Mouse (Mus musculus) stomach, embryonic 15.5 days (tissue): ENCODE data around the gene Manbal. TPM values are rescaled to one million over a fixed set of nuclear protein-coding genes. Genes with fewer than 3 reads are reported as not detected.

Experiments
- ATAC-seq: fragments of 200-750 bp; cut with Nextera tagmentation; 2 replicates; pipeline ENCODE4 v1.8.0; 2017; ENCODE audit warnings: low read depth, moderate number of reproducible peaks, moderate TSS enrichment; ENCODE audit not compliant: insufficient read depth, low FRiP score
- H3K27ac ChIP-seq: fragments of 300-500 bp; sonication (generic); 2 replicates; pipeline ENCODE4 v1.5.1; 2015; ENCODE audit warnings: mild to moderate bottlenecking, inconsistent platforms
- H3K27me3 ChIP-seq: fragments of 300-500 bp; sonication (generic); replicated peaks from 2 replicates; pipeline ENCODE4 v1.6.1; 2015; ENCODE audit warnings: inconsistent platforms
- H3K36me3 ChIP-seq: fragments of 300-500 bp; sonication (generic); 2 replicates; pipeline ENCODE4 v1.6.1; 2015; ENCODE audit warnings: inconsistent platforms
- H3K4me1 ChIP-seq: fragments of 300-500 bp; sonication (generic); 2 replicates; pipeline ENCODE4 v1.6.1; 2015; ENCODE audit warnings: inconsistent platforms
- H3K4me2 ChIP-seq: fragments of 300-500 bp; sonication (generic); 2 replicates; pipeline ENCODE4 v1.6.1; 2015; ENCODE audit warnings: mild to moderate bottlenecking, inconsistent platforms
- H3K4me3 ChIP-seq: fragments of 300-500 bp; sonication (generic); replicated peaks from 2 replicates; pipeline ENCODE4 v1.5.1; 2015; ENCODE audit warnings: inconsistent platforms
- H3K9ac ChIP-seq: fragments of 300-500 bp; sonication (generic); 2 replicates; pipeline ENCODE4 v1.6.1; 2015; ENCODE audit warnings: inconsistent platforms
- H3K9me3 ChIP-seq: fragments of 300-500 bp; sonication (generic); 2 replicates; pipeline ENCODE4 v1.6.1; 2016; ENCODE audit warnings: inconsistent platforms
- WGBS: fragments of 180-500 bp; shearing (Covaris S2); methylation state at CpG from one replicate; pipeline ENCODE4 v1.1.7; 2015; 5-methylcytosine and 5-hydroxymethylcytosine counted together
- polyA plus RNA-seq: library from polyadenylated mRNA; unstranded; fragments of >200 nt; fragmentation: Nextera tagmentation; extraction: Ambion mirVana; gene quantifications from 2 replicates; pipeline ENCODE4 v1.2.1, GENCODE M21; 2015

Manbal gene
- polyA plus RNA-seq, 1 experiment from 2014 or later = 68.3 TPM

DNA sequence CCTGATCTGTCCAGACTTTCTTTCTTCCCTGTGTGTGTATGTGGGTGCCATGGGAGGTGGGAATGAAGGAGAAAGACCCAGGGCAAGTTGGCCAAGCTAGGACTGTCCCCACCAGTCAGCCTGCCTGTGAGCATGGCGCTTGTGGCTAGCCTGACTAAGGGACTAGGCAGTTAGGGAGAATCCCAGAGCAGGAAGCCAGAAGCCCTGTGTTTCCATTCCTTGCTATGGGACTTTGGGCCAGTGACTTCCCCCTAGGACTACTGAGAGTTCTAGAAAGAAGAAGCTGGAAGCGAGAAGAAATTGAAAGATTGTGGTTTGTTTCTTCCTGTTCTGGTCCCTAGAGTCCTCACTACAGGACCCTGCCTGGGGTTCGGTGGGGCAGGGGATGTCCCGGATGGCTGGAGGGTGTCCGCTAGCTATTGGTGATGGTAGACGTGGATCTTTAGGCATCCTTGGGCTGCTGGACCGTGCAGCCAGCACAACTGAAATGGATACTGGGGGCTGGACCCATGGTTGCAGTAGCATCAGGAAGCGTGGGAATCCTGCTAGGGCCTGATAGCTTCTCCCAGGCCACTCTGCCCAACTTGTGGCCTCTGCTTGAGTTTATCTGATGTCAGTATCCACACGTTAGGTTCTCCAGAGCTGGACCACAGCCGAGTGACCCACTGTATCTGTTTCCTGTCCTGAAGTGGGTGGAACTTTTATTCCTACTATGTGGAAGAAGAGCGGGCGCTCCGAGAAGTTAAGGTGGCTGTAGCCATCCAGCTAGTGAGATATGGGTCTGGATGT lies 61.2 kb downstream of the Manbal start:
- H3K27ac ChIP-seq = no peak overlapping the region
- WGBS = 79% methylated on average over 13 of the region's 13 CpGs

DNA sequence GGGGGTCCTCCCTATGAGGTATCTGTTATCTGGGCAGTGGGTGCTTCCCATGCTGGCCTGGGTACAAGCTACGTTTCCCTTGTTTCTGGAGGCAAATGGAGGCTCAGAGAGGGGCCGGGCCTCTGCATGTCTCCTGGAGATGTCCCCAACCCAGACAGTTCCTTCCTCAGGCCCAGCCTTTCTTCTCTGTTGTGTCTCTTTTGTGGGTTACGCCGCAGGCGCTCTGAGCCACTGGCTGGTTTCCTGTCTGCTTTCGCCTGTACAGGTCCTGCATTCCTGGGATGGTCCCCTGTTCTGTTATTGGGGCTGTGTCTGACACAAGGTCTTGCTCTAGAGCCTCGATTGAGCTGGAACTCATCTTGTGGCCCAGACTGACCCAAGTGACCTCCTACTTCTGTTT lies 62.3 kb downstream of the Manbal start:
- no peak for ATAC-seq
- H3K27me3 ChIP-seq = no peaks in the 10 kb centered on the region

More for the DNA sequence above, 61.2 kb downstream of the Manbal start:
- Histone ChIP-seq H3K27me3 (no peaks in the 10 kb centered on the region), H3K4me2 (no peak overlapping the region), H3K9me3 (no peaks in the 10 kb centered on the region), H3K9ac (no peak overlapping the region), H3K4me1 (peaks cover 64% of the 10 kb centered on the region), H3K36me3 (no peaks in the 10 kb centered on the region), H3K4me3 (no peak overlapping the region)
- ATAC-seq = no peak

DNA sequence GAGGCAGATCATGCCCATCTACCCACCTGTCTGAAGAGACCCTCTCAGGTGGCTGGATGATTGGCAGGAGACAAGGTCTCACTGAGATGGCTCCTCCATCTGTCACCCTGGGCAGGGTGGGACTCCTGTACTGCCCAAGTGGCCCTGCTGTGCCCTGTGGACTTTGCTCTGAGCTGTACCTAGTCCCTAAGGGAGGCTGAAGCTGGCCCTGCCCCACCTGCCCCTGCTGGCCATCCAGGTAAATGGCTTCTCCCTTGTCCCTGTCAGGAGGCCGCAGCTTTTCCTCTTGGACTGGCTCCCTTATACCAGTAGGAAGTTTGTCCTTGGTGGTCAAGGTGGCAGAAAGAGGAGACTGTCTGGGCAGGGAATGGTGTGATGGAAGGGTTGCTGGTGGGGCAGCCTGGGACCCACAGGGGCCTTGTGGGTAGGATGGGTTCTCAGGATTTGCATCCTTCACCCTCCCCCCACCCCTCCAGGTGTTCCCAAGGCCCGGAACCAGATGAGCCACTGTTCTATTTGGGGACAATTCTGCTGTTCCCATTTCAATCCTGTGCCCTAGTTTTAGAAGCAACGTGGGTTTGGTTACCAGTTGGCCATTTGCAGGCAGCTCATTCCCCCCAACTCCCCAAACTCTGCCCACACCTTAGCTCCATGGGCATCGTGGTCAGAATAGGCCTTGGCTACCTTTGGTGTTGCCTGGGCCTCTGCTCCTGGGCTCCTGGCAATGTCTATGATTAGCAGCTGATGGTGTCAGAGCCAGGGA lies 63.5 kb downstream of the Manbal start:
- H3K4me1 ChIP-seq = peaks cover 77% of the 10 kb centered on the region
- 67% methylated on average over 4 of the region's 4 CpGs for WGBS
- peak overlapping the region; percentile 90; the same call in 1 of the 2 replicates for H3K27ac ChIP-seq
- no peaks in the 10 kb centered on the region for H3K36me3 ChIP-seq
- H3K27me3 ChIP-seq = no peaks in the 10 kb centered on the region
- ATAC-seq = no peak
- H3K9me3 ChIP-seq = no peaks in the 10 kb centered on the region
- H3K4me2 ChIP-seq = no peak overlapping the region
- H3K9ac ChIP-seq = no peak overlapping the region
- no peak overlapping the region for H3K4me3 ChIP-seq

More for the DNA sequence above, 62.3 kb downstream of the Manbal start:
- Histone ChIP-seq H3K27ac (no peak overlapping the region), H3K36me3 (no peaks in the 10 kb centered on the region), H3K4me2 (no peak overlapping the region), H3K9me3 (no peaks in the 10 kb centered on the region), H3K4me3 (no peak overlapping the region), H3K9ac (no peak overlapping the region), H3K4me1 (peaks cover 73% of the 10 kb centered on the region)
- WGBS = 63% methylated on average over 7 of the region's 7 CpGs

DNA sequence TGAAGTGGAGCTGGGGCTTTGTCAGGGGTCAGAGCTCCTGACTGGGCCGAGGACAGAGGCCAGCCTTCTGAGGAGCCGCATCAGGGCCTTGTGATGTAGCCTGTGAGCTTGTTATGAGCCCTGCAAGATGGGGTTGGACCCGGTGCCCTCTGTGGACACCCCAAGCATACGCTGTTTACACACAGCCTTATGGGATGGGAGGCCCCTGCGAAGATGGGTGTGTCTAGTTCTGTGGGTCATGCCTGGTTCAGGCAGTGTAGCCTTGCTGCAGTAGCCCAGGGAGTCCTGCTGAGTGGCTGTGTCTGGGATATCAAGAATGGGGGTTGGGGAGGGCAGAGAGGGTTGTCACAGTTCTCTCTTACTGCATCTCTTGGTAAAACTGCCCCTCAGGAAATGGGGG lies 64.5 kb downstream of the Manbal start:
- ATAC-seq = peak; percentile 20; the same call in 1 of the 2 replicates
- WGBS = 64% methylated on average over 5 of the region's 5 CpGs
- peaks cover 72% of the 10 kb centered on the region for H3K4me1 ChIP-seq
- no peaks in the 10 kb centered on the region for H3K27me3 ChIP-seq
- peak overlapping the region; percentile 90 for H3K27ac ChIP-seq
- H3K4me3 ChIP-seq = no peak overlapping the region
- H3K9me3 ChIP-seq = no peaks in the 10 kb centered on the region
- no peak overlapping the region for H3K4me2 ChIP-seq
- H3K36me3 ChIP-seq = no peaks in the 10 kb centered on the region
- no peak overlapping the region for H3K9ac ChIP-seq

DNA sequence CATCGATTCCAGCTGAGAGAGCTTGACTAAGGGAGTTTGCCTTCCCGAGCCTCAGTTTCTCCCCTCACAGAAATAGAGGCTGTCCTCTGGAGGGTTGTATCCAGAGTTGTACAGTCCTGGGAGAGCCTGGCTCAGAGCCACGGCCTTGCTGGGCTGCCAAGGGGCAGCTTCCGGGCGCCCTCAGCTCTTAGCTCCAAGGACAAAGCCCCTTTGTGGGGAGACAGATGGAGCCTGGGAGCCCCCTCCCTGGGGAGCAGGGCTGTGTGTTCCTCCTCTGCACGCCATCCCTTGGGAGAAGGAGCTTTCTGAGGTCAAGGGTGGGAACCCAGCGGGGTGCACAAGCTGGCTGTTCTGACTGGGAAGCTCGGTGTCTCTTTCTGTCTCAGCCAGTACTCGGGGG lies 65.1 kb downstream of the Manbal start:
- H3K4me2 ChIP-seq = no peak overlapping the region
- 71% methylated on average over 9 of the region's 9 CpGs for WGBS
- H3K4me1 ChIP-seq = peaks cover 66% of the 10 kb centered on the region
- no peak for ATAC-seq
- H3K9ac ChIP-seq = no peak overlapping the region
- peak overlapping the region; percentile 90 for H3K27ac ChIP-seq
- H3K9me3 ChIP-seq = no peaks in the 10 kb centered on the region
- no peaks in the 10 kb centered on the region for H3K36me3 ChIP-seq
- H3K4me3 ChIP-seq = no peak overlapping the region
- no peaks in the 10 kb centered on the region for H3K27me3 ChIP-seq

DNA sequence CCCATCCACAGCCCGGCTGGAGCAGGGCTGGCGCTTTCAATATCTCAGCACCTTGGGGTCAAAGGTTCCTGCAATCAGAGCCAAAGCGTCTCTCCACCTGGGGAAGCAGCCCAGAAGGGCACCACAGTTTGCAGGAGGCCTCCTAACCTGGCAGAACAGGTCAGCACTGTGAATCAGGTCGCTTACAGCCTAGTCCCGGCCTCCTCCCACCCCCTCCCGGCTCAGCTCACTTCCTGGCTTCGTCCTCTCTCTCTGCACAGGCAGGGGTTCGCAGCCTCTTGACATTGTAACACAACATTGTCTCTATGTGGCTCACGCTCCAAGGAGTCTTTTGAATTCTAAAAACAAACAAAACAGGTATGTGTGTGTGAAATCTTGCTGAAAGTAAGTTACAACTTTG lies 66.6 kb downstream of the Manbal start:
- Histone ChIP-seq H3K4me3 (no peak overlapping the region), H3K36me3 (no peaks in the 10 kb centered on the region), H3K27ac (peak overlapping the region; percentile 90), H3K27me3 (no peaks in the 10 kb centered on the region), H3K9me3 (no peaks in the 10 kb centered on the region), H3K4me1 (peaks cover 61% of the 10 kb centered on the region), H3K4me2 (peak overlapping the region; percentile 9; the same call in 1 of the 2 replicates), H3K9ac (no peak overlapping the region)
- peak; percentile 36; the same call in 1 of the 2 replicates for ATAC-seq
- WGBS = 32% methylated on average over 9 of the region's 9 CpGs

DNA sequence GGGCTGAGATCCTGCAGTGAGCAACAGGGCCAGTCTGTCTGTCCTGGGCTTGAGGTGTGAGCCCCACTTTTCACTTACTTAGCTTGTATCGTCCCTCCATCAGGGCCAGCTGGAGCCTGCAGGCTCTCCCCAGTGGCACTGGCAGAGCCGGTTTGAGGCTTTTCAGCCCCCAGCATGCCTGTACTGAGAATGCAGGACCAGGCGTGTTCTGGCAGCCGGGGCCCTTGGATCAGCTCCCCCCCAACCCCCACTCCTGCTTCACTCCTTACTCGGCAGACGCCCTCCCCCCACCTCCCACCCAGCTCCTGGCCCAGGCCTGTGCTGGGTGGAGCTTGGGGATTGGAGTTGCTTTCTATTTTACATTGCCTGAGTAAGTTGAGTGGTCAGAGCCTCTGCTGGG lies 67.1 kb downstream of the Manbal start:
- peaks cover 57% of the 10 kb centered on the region for H3K4me1 ChIP-seq
- no peaks in the 10 kb centered on the region for H3K27me3 ChIP-seq
- peak overlapping the region; percentile 90 for H3K27ac ChIP-seq
- no peaks in the 10 kb centered on the region for H3K36me3 ChIP-seq
- no peak overlapping the region for H3K9ac ChIP-seq
- no peaks in the 10 kb centered on the region for H3K9me3 ChIP-seq
- no peak overlapping the region for H3K4me3 ChIP-seq
- peak; percentile 65 for ATAC-seq
- peak overlapping the region; percentile 9; the same call in 1 of the 2 replicates for H3K4me2 ChIP-seq
- 17% methylated on average over 6 of the region's 6 CpGs for WGBS

DNA sequence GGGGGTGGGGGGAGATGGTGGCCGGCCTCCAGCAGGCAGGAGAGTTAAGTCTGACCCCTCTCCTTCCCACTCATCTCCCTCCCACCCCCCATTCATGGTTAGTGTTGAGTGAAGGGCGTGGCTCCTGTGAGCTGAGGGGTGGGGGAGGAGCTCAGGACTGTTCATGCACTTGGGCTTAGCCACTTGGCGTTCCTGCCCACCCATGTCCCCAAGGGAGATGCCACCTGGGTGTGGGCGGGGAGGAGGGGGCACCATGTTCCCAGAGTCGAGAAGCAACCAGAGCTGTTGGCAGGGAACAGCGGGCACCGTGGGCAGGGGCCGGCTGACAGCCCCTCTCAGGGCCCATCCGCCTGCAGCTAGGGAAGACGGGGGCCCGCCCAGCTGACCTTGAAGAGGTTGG lies 69.1 kb downstream of the Manbal start:
- Histone ChIP-seq H3K9ac (no peak overlapping the region), H3K27me3 (no peaks in the 10 kb centered on the region), H3K36me3 (peaks cover 10% of the 10 kb centered on the region), H3K9me3 (no peaks in the 10 kb centered on the region), H3K27ac (no peak overlapping the region), H3K4me1 (peaks cover 46% of the 10 kb centered on the region), H3K4me2 (no peak overlapping the region), H3K4me3 (no peak overlapping the region)
- ATAC-seq = no peak
- 73% methylated on average over 11 of the region's 11 CpGs for WGBS

DNA sequence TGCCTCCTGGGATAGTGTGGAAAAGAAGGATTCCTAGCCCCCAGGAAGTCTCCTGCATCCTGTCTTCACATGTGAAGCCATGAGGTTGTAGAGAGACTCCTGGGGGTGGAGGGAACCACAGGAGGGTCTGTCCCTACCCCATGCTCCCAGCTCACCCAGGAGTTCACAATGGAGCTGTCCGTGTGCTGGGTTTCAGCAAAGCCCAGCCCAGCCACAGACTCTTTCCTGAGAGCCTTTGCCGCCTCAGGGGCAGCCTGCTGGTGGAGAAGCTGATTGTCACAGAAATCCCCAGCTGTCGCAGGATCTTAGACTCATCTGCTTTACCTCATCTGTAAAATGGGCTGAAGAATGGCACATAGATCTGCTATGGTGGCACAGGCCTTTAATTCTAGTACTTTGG lies 69.7 kb downstream of the Manbal start:
- Histone ChIP-seq H3K4me1 (peaks cover 40% of the 10 kb centered on the region), H3K4me3 (no peak overlapping the region), H3K27ac (no peak overlapping the region), H3K9ac (no peak overlapping the region), H3K36me3 (peaks cover 13% of the 10 kb centered on the region), H3K27me3 (no peaks in the 10 kb centered on the region), H3K9me3 (no peaks in the 10 kb centered on the region), H3K4me2 (no peak overlapping the region)
- no peak for ATAC-seq
- WGBS = 85% methylated on average over 3 of the region's 3 CpGs

DNA sequence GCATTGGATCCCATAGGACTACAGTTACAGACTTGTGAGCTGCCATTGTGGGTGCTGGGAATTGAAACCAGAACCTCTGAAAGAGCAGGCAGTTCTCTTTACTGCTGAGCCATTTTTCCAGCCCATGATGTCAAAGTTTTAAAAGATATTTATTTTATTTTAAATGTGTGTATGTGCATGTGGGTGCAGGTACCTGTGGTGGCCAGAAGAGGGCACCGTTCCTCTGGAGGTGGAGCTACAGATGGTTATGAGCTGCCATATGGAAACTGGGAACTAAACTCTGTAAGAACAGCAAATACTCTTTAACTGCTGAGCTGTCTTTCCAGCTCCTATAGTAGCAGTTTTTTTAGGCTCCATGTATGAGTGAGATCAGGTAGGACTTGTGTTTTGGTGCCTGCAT lies 74.0 kb downstream of the Manbal start:
- ATAC-seq = no peak
- Histone ChIP-seq H3K36me3 (peaks cover 18% of the 10 kb centered on the region), H3K4me1 (no peaks in the 10 kb centered on the region), H3K9ac (no peak overlapping the region), H3K27me3 (no peaks in the 10 kb centered on the region), H3K9me3 (no peaks in the 10 kb centered on the region), H3K27ac (no peak overlapping the region), H3K4me3 (no peak overlapping the region), H3K4me2 (no peak overlapping the region)
- 100% methylated on average over 1 of the region's 1 CpGs for WGBS
